Mouse (Mus musculus) intestine, embryonic 14.5 days (tissue): ENCODE measurements around the gene Sptan1. TPM values are rescaled to one million over a fixed set of nuclear protein-coding genes. Genes with fewer than 3 reads are reported as not detected.

ENCODE experiments used
- ATAC-seq: fragments of 200-750 bp; cut with Nextera tagmentation; replicated peaks from 2 replicates; pipeline ENCODE4 v1.8.0; 2017; ENCODE audit warnings: low read depth, moderate number of reproducible peaks, moderate TSS enrichment, moderate library complexity; ENCODE audit not compliant: low FRiP score, low TSS enrichment
- DNase-seq: peaks from one replicate; pipeline ENCODE4 v3.0.0-alpha.2; 2018; ENCODE audit warnings: low spot score
- H3K27ac ChIP-seq: fragments of 300-500 bp; sonication (generic); 2 replicates; pipeline ENCODE4 v1.5.1; 2014; ENCODE audit warnings: low read depth, mild to moderate bottlenecking, control low read depth
- H3K27me3 ChIP-seq: fragments of 300-500 bp; sonication (generic); replicated peaks from 2 replicates; pipeline ENCODE4 v1.6.1; 2014; ENCODE audit warnings: low read length, control low read depth; ENCODE audit not compliant: control insufficient read depth, insufficient read depth
- H3K36me3 ChIP-seq: fragments of 300-500 bp; sonication (generic); 2 replicates; pipeline ENCODE4 v1.6.1; 2014; ENCODE audit warnings: low read length, control low read depth; ENCODE audit not compliant: control insufficient read depth, insufficient read depth
- H3K4me1 ChIP-seq: fragments of 300-500 bp; sonication (generic); replicated peaks from 2 replicates; pipeline ENCODE4 v1.6.1; 2014; ENCODE audit warnings: low read length, control low read depth, mixed read lengths; ENCODE audit not compliant: control insufficient read depth, insufficient read depth
- H3K4me2 ChIP-seq: fragments of 300-500 bp; sonication (generic); 2 replicates; pipeline ENCODE4 v1.6.1; 2014; ENCODE audit warnings: low read length
- H3K4me3 ChIP-seq: fragments of 300-500 bp; sonication (generic); 2 replicates; pipeline ENCODE4 v1.5.1; 2014; ENCODE audit warnings: low read depth, low read length, control low read depth, mixed read lengths
- H3K9ac ChIP-seq: fragments of 300-500 bp; sonication (generic); 2 replicates; pipeline ENCODE4 v1.6.1; 2014; ENCODE audit warnings: mild to moderate bottlenecking, low read length
- H3K9me3 ChIP-seq: fragments of 300-500 bp; sonication (generic); 2 replicates; pipeline ENCODE4 v1.6.1; 2016; ENCODE audit warnings: low read length, control low read depth; ENCODE audit not compliant: control insufficient read depth
- WGBS: fragments of 180-500 bp; shearing (Covaris S2); extraction: QIAGEN DNeasy Blood & Tissue Kit; methylation state at CpG from one replicate; pipeline ENCODE4 v1.1.7; 2014; 5-methylcytosine and 5-hydroxymethylcytosine counted together
- polyA plus RNA-seq: library from polyadenylated mRNA; unstranded; fragments of >200 nt; fragmentation: Nextera tagmentation; extraction: Ambion mirVana; gene quantifications from 2 replicates; pipeline ENCODE4 v1.2.1, GENCODE M21; 2014

Gene Sptan1
- polyA plus RNA-seq, 1 experiment from 2014 or later: 131 TPM

DNA sequence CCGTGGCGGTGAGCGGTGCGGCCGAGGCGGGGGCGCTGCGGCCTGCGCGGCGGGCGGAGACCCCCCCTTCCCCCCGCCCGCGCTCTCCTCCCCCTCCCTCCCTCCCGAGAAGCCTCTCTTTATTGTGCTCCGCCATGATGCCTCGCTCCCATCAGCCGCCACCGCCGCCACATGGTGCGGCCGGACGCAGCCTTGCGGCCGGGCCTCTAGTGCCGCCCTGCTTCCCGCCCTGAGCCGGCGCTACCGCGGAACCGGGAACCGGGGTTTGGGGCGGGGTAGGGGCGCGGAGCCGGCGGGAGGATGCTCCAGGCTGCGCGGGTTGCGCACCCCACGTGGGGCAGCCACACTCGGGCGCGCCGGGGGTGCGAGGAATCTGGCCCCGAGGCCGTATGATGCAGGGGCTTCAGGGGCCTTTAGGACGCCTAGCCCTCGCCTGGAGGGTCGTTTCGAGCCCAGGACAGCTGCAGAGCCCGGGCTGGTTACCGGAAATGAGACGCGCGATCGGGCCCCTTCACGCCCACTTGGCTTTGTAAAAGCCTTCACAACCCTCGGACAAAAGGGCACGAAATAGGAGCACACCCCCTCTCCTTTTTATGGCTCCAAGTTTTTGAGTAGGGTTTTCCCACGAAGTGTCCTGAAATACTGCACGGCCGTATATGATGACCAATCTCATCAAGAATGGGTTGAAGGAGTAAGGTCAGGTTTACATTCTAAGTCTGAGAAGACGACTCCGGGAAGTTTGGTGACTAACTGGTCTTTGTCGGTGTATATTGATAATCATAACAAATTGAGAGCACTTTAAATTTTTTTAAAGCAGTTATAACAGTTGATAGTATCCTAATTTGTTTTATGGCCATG is 101.9 kb downstream of the Sptan1 start:
- WGBS: under 1% methylated on average over 42 of the region's 69 CpGs
- DNase-seq (peak; percentile 73), ATAC-seq (peak; percentile 10)
- Histone ChIP-seq H3K4me3 (peak overlapping the region; percentile 98), H3K9ac (peak overlapping the region; percentile 98), H3K27me3 (no peaks in the 10 kb centered on the region), H3K27ac (peak overlapping the region; percentile 99), H3K4me1 (peaks cover 23% of the 10 kb centered on the region), H3K36me3 (peaks cover 33% of the 10 kb centered on the region), H3K4me2 (peak overlapping the region; percentile 79), H3K9me3 (no peaks in the 10 kb centered on the region)

DNA sequence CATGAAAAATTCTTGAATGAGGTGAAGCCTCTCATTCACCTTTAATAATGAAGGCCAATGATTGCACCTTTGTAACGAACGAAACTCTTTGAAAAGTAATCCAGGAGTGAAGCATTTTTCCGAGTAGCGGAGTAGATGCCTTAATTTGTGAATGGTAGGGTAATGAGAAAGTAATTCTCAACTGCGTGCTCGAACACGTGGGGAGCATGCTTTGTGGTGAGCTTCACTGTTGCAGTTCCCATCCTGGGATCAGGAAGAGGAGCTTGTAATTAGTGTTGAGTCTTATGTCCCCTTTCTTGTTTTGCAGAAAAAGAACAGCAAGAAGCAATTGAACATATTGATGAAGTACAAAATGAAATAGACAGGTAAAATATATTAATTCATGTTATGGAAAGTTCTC is 102.6 kb downstream of the Sptan1 start:
- Histone ChIP-seq H3K9me3 (no peaks in the 10 kb centered on the region), H3K4me3 (peak overlapping the region; percentile 98), H3K27me3 (no peaks in the 10 kb centered on the region), H3K4me1 (peaks cover 23% of the 10 kb centered on the region), H3K36me3 (peaks cover 40% of the 10 kb centered on the region), H3K27ac (no peak overlapping the region), H3K9ac (peak overlapping the region; percentile 98), H3K4me2 (peak overlapping the region; percentile 79)
- WGBS: 28% methylated on average over 7 of the region's 7 CpGs
- ATAC-seq (no peak), DNase-seq (no peak)

DNA sequence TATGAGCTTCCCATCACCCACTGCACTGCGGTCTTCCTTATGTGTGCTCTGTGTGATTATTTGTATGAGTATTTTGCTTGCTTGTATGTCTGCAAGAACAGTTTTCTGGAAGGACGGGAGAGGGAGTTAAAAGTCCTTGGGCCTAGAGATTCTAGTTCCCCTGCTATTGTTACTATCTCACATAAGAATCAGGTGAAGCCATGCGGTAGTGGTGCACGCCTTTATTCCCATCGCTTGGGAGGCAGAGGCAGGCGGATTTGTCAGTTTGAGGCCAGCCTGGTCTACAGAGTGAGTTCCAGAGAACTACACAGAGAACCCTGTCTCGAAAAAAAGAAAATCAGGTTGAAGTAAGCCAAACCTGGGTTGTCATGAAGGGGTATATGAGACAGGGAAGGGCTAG is 107.5 kb downstream of the Sptan1 start:
- no peak for DNase-seq
- Histone ChIP-seq H3K4me3 (no peak overlapping the region), H3K4me2 (no peak overlapping the region), H3K9ac (no peak overlapping the region), H3K9me3 (no peaks in the 10 kb centered on the region), H3K27me3 (no peaks in the 10 kb centered on the region), H3K4me1 (0 out of 2 replicates have a peak, but pooled peaks cover 5% of the 10 kb centered on the region), H3K27ac (no peak overlapping the region), H3K36me3 (peaks cover 42% of the 10 kb centered on the region)
- 68% methylated on average over 7 of the region's 7 CpGs for WGBS
- ATAC-seq: no peak

DNA sequence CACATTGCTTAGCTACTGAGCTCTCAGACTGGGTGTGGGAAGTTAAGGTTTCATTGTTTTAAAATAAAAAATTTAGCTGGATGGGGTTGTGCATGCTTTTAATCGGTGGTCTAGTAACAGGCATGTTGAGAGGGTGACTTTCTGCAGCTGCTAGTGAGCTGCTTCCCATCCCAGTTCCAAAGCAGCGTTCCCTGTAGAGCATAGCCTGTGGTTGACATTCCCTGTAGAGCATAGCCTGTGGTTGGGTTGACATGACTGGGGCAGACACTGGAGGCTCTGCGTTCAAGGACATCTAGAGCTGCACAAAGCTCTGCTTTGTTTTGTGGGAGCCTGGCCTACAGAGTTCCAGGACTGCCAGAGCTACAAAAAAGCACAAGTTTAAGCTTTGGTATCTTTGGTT is 107.9 kb downstream of the Sptan1 start:
- 70% methylated on average over 3 of the region's 3 CpGs for whole genome bisulfite sequencing
- no peaks in the 10 kb centered on the region for H3K9me3 ChIP-seq

DNA sequence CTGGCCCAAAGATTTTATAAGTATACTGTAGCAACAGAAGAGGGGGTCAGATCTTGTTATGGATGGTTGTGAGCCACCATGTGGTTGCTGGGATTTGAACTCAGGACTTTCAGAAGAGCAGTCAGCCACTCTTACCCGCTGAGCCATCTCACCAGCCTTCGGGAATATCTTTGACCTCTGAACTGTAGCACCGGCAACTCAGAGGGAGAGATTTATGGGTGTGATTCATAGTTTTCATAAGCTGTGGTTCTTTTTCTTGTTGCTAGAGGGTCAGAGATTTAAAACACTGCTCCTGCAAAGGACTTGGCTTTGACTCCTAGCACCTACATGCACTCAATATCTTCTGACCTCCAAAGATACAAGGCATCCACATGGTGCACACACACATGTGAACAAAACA is 110.3 kb downstream of the Sptan1 start:
- H3K9me3 ChIP-seq: no peaks in the 10 kb centered on the region
- WGBS: 50% methylated on average over 3 of the region's 3 CpGs
- peaks cover 16% of the 10 kb centered on the region for H3K36me3 ChIP-seq
- H3K9ac ChIP-seq: no peak overlapping the region
- no peak overlapping the region for H3K27ac ChIP-seq
- ATAC-seq: no peak
- no peak for DNase-seq
- H3K27me3 ChIP-seq: no peaks in the 10 kb centered on the region
- H3K4me3 ChIP-seq: no peak overlapping the region
- peaks cover 8% of the 10 kb centered on the region for H3K4me1 ChIP-seq
- H3K4me2 ChIP-seq: no peak overlapping the region

More for the DNA sequence above, 107.9 kb downstream of the Sptan1 start:
- DNase-seq (no peak), ATAC-seq (no peak)
- Histone ChIP-seq H3K4me1 (peaks cover 7% of the 10 kb centered on the region), H3K27ac (no peak overlapping the region), H3K4me3 (no peak overlapping the region), H3K4me2 (no peak overlapping the region), H3K27me3 (no peaks in the 10 kb centered on the region), H3K36me3 (peaks cover 39% of the 10 kb centered on the region), H3K9ac (no peak overlapping the region)

DNA sequence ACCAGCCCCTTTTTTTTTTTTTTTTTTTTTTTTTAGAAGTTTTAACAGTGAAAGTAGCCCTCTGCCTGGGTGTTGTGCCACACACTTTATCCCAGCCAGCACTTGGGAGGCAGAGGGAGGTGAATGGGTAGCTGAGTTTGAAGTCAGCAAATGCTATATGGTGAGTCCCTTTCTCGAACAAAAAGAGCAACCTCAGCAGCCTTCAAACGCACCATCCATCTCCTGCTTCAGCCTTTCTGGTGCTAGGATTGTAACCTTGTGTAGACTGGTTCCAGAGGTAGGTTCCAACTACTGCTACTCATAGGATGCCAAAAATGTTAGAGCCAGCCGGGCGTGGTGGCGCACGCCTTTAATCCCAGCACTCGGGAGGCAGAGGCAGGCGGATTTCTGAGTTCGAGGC is 111.1 kb downstream of the Sptan1 start:
- no peak overlapping the region for H3K4me2 ChIP-seq
- no peak overlapping the region for H3K4me3 ChIP-seq
- 91% methylated on average over 8 of the region's 9 CpGs for WGBS
- H3K9ac ChIP-seq: no peak overlapping the region
- peaks cover 14% of the 10 kb centered on the region for H3K36me3 ChIP-seq
- DNase-seq (no peak), ATAC-seq (no peak)
- no peaks in the 10 kb centered on the region for H3K27me3 ChIP-seq
- H3K4me1 ChIP-seq: peaks cover 8% of the 10 kb centered on the region
- H3K9me3 ChIP-seq: no peaks in the 10 kb centered on the region
- H3K27ac ChIP-seq: no peak overlapping the region

DNA sequence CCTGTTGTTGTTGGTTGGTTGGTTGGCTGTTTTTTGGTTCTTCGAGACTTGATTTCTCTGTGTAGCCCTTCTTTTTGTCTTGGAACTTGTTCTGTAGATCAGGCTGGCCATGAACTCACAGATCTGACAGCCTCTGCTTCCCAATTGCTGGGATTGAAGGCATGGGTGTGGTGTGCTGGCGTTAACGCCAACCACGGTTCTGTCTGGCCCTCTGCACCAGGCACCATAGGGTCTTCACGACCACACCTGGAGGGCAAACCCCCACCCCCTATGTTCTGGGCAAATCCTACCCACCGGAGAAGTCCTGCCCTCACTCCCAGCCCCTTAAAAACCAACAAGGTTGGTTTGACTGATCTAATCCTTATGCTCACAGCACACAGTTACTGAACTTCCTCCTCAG is 111.6 kb downstream of the Sptan1 start:
- Histone ChIP-seq H3K27ac (peak overlapping the region; percentile 79; the same call in 1 of the 2 replicates), H3K4me1 (peaks cover 8% of the 10 kb centered on the region), H3K4me3 (peak overlapping the region; percentile 59; the same call in 1 of the 2 replicates), H3K36me3 (peaks cover 11% of the 10 kb centered on the region), H3K27me3 (no peaks in the 10 kb centered on the region), H3K9me3 (no peaks in the 10 kb centered on the region), H3K4me2 (peak overlapping the region; percentile 97), H3K9ac (no peak overlapping the region)
- ATAC-seq: peak; percentile 18; the same call in 1 of the 2 replicates
- WGBS: 70% methylated on average over 6 of the region's 6 CpGs
- no peak for DNase-seq

DNA sequence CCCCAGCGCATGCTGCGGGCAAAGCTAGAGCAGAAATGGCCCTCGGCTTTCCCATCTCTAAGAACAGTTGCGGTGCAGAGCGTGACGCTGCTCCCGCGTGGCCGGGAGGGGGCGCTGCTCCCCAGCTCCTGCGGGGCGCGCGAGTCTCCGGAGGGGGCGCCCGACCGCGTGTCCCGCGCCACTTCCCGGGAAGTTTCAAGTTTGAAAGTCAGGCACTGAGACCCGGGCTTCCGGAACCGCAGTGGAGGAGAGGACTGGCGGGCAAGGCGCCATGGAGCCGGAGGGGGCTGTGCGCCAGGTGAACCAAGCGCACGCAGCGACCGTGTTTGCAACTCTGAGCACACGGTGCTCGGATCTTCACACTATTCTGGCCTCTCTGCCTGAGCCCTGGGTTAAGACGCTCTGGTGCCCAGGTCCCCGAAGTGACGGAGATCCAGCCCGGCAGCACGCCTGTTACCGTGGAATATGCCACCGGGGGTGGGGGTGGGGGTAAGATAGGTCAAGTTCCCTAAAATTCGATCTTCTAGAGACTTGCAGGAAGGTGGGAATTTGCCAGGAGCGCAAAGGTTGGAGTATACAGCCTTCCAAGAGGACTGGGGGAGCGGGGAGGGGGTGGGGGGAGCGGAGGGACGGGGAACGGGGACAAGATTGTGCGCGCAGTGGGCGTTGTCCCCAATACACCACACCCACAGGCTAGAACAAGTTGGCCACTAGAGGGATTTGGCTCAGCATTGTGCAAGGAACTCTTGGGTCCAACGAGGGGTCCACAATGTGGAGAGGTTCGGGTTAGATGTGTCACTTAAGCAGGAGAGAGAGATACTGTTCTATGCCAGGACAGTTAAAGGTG is 112.4 kb downstream of the Sptan1 start, which contains the start of gene Pkn3:
Gene Pkn3 (plus strand): TSS at position 183 of the 847 bp plus-strand sequence.
- Histone ChIP-seq H3K27ac (peak within 1 kb of the TSS; percentile 79), H3K4me1 (peaks cover 8% of the 10 kb centered on the region), H3K4me2 (peak within 1 kb of the TSS; percentile 97), H3K9me3 (no peaks in the 10 kb centered on the region), H3K27me3 (no peaks in the 10 kb centered on the region), H3K36me3 (peaks cover 4% of the 10 kb centered on the region; the same call in 1 of the 2 replicates), H3K9ac (peak within 1 kb of the TSS; percentile 61), H3K4me3 (peak within 1 kb of the TSS; percentile 59)
- DNase-seq (peak; percentile 92), ATAC-seq (peak; percentile 79)
- WGBS: under 1% methylated on average over 53 of the region's 53 CpGs
